Mouse (Mus musculus) stomach, embryonic 16.5 days (tissue): ENCODE measurements around the gene Erbin. TPM values are rescaled to one million over a fixed set of nuclear protein-coding genes. Genes with fewer than 3 reads are reported as not detected.
A peak's percentile ranks its signal among the peaks of the same experiment; 100 is the strongest.

Experiments
- ATAC-seq: fragments of 200-750 bp; cut with Nextera tagmentation; 2 replicates; pipeline ENCODE4 v1.8.0; 2017; ENCODE audit warnings: moderate number of reproducible peaks, moderate TSS enrichment; ENCODE audit not compliant: insufficient read depth, low FRiP score
- H3K27ac ChIP-seq: fragments of 300-500 bp; sonication (generic); 2 replicates; pipeline ENCODE4 v1.5.1; 2014; ENCODE audit warnings: low read length
- H3K27me3 ChIP-seq: fragments of 300-500 bp; sonication (generic); 2 replicates; pipeline ENCODE4 v1.6.1; 2014; ENCODE audit warnings: low read length, control low read depth, mixed read lengths; ENCODE audit not compliant: control insufficient read depth, insufficient read depth
- H3K36me3 ChIP-seq: fragments of 300-500 bp; sonication (generic); 2 replicates; pipeline ENCODE4 v1.6.1; 2014; ENCODE audit warnings: low read length; ENCODE audit not compliant: control insufficient read depth, insufficient read depth
- H3K4me1 ChIP-seq: fragments of 300-500 bp; sonication (generic); 2 replicates; pipeline ENCODE4 v1.6.1; 2014; ENCODE audit warnings: low read length, control low read depth, mixed read lengths; ENCODE audit not compliant: control insufficient read depth, insufficient read depth
- H3K4me2 ChIP-seq: fragments of 300-500 bp; sonication (generic); 2 replicates; pipeline ENCODE4 v1.6.1; 2014; ENCODE audit warnings: low read depth, low read length, mixed read lengths
- H3K4me3 ChIP-seq: fragments of 300-500 bp; sonication (generic); replicated peaks from 2 replicates; pipeline ENCODE4 v1.5.1; 2014; ENCODE audit warnings: mild to moderate bottlenecking, low read length
- H3K9ac ChIP-seq: fragments of 300-500 bp; sonication (generic); 2 replicates; pipeline ENCODE4 v1.6.1; 2014; ENCODE audit warnings: low read length
- H3K9me3 ChIP-seq: fragments of 300-500 bp; sonication (generic); replicated peaks from 2 replicates; pipeline ENCODE4 v1.6.1; 2016; ENCODE audit warnings: low read length, control low read depth; ENCODE audit not compliant: control insufficient read depth
- WGBS: fragments of 180-500 bp; shearing (Covaris S2); extraction: QIAGEN DNeasy Blood & Tissue Kit; methylation state at CpG from one replicate; pipeline ENCODE4 v1.1.7; 2014; 5-methylcytosine and 5-hydroxymethylcytosine counted together
- polyA plus RNA-seq: library from polyadenylated mRNA; unstranded; fragments of >200 nt; fragmentation: Nextera tagmentation; extraction: Ambion mirVana; gene quantifications from 2 replicates; pipeline ENCODE4 v1.2.1, GENCODE M21; 2015

Erbin gene
- polyA plus RNA-seq, 1 experiment from 2014 or later, result 18.3 TPM

DNA sequence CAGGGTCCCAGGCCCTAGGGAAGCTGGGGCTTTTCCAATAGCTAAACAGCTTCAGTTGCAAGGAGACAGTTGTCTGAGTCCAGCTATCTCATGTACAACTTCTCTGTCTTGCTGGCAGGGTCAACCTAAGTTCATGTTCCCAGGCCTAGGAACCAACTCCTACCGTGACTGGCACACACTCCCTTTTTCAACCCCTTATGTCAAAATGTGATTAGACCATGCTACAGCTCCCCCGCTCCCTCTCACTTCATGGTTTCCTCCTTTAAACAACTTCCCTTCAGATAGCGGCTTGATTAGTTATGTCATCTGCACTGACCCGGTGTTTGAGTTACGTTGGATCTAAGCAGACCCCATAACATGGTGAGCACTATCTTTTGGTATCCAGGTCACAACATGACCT lies 112.8 kb downstream of the Erbin start:
- 61% methylated on average over 5 of the region's 5 CpGs for WGBS
- no peaks in the 10 kb centered on the region for H3K36me3 ChIP-seq
- H3K9me3 ChIP-seq, result no peaks in the 10 kb centered on the region
- no peak overlapping the region for H3K9ac ChIP-seq
- H3K4me2 ChIP-seq, result no peak overlapping the region
- no peak overlapping the region for H3K4me3 ChIP-seq
- no peak for ATAC-seq
- no peak overlapping the region for H3K27ac ChIP-seq
- no peaks in the 10 kb centered on the region for H3K27me3 ChIP-seq
- H3K4me1 ChIP-seq, result no peaks in the 10 kb centered on the region

GRCm38 (mm10) chr13:103806210-103806851 lies 114.0 kb downstream of the Erbin start:
- no peaks in the 10 kb centered on the region for H3K27me3 ChIP-seq
- no peak overlapping the region for H3K9ac ChIP-seq
- WGBS, result 69% methylated on average over 6 of the region's 6 CpGs
- H3K4me3 ChIP-seq, result no peak overlapping the region
- no peak for ATAC-seq
- no peak overlapping the region for H3K4me2 ChIP-seq
- no peaks in the 10 kb centered on the region for H3K9me3 ChIP-seq
- H3K4me1 ChIP-seq, result no peaks in the 10 kb centered on the region
- no peaks in the 10 kb centered on the region for H3K36me3 ChIP-seq
- H3K27ac ChIP-seq, result no peak overlapping the region

GRCm38 (mm10) chr13:103803721-103804120 lies 116.6 kb downstream of the Erbin start:
- H3K36me3 ChIP-seq, result no peaks in the 10 kb centered on the region
- H3K4me1 ChIP-seq, result no peaks in the 10 kb centered on the region
- no peaks in the 10 kb centered on the region for H3K9me3 ChIP-seq
- no peak overlapping the region for H3K4me3 ChIP-seq
- no peak overlapping the region for H3K27ac ChIP-seq
- H3K27me3 ChIP-seq, result no peaks in the 10 kb centered on the region
- no peak for ATAC-seq
- no peak overlapping the region for H3K9ac ChIP-seq
- WGBS, result 75% methylated on average over 5 of the region's 5 CpGs
- no peak overlapping the region for H3K4me2 ChIP-seq

DNA sequence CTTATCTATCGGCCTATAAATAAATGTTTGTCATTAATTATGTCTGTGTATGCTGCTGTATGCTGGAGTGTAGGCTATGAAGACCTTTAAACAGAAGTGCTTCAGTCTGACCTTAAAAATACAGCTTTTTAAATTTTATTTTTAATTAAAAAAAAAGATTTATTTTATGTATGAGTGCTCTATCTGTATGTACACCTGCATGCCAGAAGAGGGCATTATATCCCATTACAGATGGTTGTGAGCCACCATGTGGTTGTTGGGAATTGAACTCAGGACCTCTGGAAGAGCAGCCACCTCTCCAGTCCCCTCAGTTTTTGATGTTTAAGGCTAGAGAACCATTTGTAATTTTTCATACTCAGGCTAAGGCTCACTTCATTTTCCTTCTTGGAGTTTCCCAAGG lies 119.3 kb downstream of the Erbin start:
- Histone ChIP-seq H3K27ac (no peak overlapping the region), H3K4me2 (no peak overlapping the region), H3K9me3 (no peaks in the 10 kb centered on the region), H3K9ac (no peak overlapping the region), H3K36me3 (no peaks in the 10 kb centered on the region), H3K27me3 (no peaks in the 10 kb centered on the region), H3K4me1 (no peaks in the 10 kb centered on the region), H3K4me3 (no peak overlapping the region)
- no peak for ATAC-seq
- WGBS, result 79% methylated on average over 1 of the region's 1 CpGs

GRCm38 (mm10) chr13:103794688-103795543 lies 125.4 kb downstream of the Erbin start:
- H3K27me3 ChIP-seq, result no peaks in the 10 kb centered on the region
- no peaks in the 10 kb centered on the region for H3K9me3 ChIP-seq
- H3K4me1 ChIP-seq, result no peaks in the 10 kb centered on the region
- no peak overlapping the region for H3K9ac ChIP-seq
- no peak for ATAC-seq
- H3K27ac ChIP-seq, result no peak overlapping the region
- no peak overlapping the region for H3K4me2 ChIP-seq
- 81% methylated on average over 9 of the region's 9 CpGs for WGBS
- H3K36me3 ChIP-seq, result no peaks in the 10 kb centered on the region
- no peak overlapping the region for H3K4me3 ChIP-seq

GRCm38 (mm10) chr13:103779922-103780585 lies 140.3 kb downstream of the Erbin start:
- no peaks in the 10 kb centered on the region for H3K36me3 ChIP-seq
- H3K9me3 ChIP-seq, result no peaks in the 10 kb centered on the region
- no peaks in the 10 kb centered on the region for H3K27me3 ChIP-seq
- no peak overlapping the region for H3K27ac ChIP-seq
- H3K4me3 ChIP-seq, result no peak overlapping the region
- WGBS, result 32% methylated on average over 11 of the region's 11 CpGs
- no peaks in the 10 kb centered on the region for H3K4me1 ChIP-seq
- H3K4me2 ChIP-seq, result no peak overlapping the region
- no peak overlapping the region for H3K9ac ChIP-seq
- ATAC-seq, result no peak

GRCm38 (mm10) chr13:103777126-103777525 lies 143.2 kb downstream of the Erbin start:
- 68% methylated on average over 8 of the region's 8 CpGs for WGBS
- no peak for ATAC-seq
- H3K27ac ChIP-seq, result no peak overlapping the region
- peaks cover 9% of the 10 kb centered on the region for H3K4me1 ChIP-seq
- no peaks in the 10 kb centered on the region for H3K9me3 ChIP-seq
- no peak overlapping the region for H3K4me3 ChIP-seq
- H3K9ac ChIP-seq, result no peak overlapping the region
- no peak overlapping the region for H3K4me2 ChIP-seq
- no peaks in the 10 kb centered on the region for H3K36me3 ChIP-seq
- no peaks in the 10 kb centered on the region for H3K27me3 ChIP-seq

DNA sequence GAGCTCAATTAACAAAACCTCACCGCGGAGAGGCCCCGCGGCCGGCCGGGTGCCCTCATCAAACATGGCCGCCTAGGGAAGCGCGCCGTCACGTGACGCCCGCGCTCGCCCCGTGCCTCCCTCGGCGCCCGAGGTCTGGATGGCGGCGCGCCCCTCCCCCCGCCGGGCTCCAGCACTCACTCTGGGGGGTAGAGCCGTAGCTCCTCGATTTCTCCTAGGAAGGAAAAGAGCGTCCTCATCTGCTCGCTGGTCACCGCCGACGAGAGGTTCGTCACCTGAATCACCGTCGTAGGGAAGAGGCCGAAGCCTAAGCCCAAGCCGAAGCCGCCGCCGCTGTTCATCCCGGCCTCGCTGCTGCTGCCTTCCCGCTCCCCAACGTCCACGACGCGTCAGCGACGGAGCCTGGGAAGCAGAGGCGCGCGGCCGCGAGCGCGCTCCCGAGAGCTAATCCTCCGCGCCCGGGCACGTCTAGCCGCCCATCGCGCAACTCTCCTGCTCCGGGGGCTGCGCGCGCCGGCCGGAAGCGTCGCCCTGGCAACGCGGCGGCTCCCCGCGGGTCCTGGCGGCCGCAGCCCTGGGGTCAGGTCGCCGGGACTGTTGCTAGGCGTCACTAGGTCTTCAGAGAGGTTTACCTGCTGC lies 146.1 kb downstream of the Erbin start, which contains the start of gene Srek1:
Srek1 (minus strand) TSS at position 490 of the 639 bp plus-strand sequence.
- Histone ChIP-seq H3K9me3 (no peaks in the 10 kb centered on the region), H3K4me3 (peak within 1 kb of the TSS; percentile 83), H3K4me2 (peak within 1 kb of the TSS; percentile 79), H3K27me3 (no peaks in the 10 kb centered on the region), H3K36me3 (no peaks in the 10 kb centered on the region), H3K9ac (peak within 1 kb of the TSS; percentile 95), H3K27ac (peak within 1 kb of the TSS; percentile 99), H3K4me1 (peaks cover 19% of the 10 kb centered on the region)
- under 1% methylated on average over 79 of the region's 81 CpGs for WGBS
- peak; percentile 96 for ATAC-seq
